Mouse (Mus musculus) megakaryocyte, embryonic 14.5 days (primary cell): ENCODE results near the gene Adamtsl4.

Experiments used
- FLI1 ChIP-seq: IDR thresholded peaks from 2 replicates; pipeline ENCODE4 v1.6.1; 2012; ENCODE audit warnings: low read length, inconsistent platforms, mixed read lengths
- GATA1 ChIP-seq: IDR thresholded peaks from 3 replicates; pipeline ENCODE4 v1.6.1; 2012; ENCODE audit warnings: mixed read lengths, low read length, inconsistent platforms, borderline replicate concordance

DNA sequence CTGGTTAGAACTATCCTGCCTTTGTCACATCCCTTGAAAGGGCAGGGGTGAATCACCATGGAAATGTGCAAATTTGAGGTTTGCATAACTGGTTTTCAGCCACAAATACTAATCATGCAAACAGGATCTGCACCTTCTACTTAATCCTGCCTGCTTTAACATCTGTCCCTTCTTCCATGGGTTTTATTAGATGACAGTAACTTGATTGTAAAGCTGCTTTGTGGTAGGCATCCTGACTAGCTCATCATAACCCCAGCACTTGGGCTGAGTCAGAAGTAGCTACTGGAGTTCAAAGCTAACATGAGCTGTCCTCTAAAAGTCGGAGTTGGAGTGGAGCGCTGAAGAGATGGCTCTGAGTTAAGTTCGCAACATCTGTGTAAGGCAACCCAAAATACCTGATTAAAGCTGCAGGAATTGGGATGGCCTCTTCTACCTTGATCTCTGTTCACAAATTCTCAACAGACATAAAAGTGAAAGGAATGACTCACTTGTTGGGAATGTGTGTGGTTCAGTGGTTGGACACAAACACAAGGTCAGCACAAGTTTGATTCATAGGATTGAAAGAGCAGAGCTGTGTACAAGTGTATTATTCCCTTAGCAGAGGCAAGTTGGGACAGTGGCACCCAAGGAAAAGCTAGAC, 23.6 kb downstream of the Adamtsl4 start:
- TF ChIP-seq FLI1 = no peak
- no peak for TF ChIP-seq GATA1
